Mouse (Mus musculus) CD4-positive, CD25-positive, alpha-beta regulatory T cell, adult 9 weeks (primary cell): ENCODE results near the gene Il2rg. TPM values are rescaled to one million over a fixed set of nuclear protein-coding genes. Genes with fewer than 3 reads are reported as not detected.

Experiments
- polyA plus RNA-seq: library from polyadenylated mRNA; unstranded; fragments of 100-300 nt; shearing (Covaris generic); gene quantifications from one replicate; pipeline ENCODE4 v1.2.1, GENCODE M21; 2017

Gene Il2rg
- 1,663 TPM for polyA plus RNA-seq

DNA sequence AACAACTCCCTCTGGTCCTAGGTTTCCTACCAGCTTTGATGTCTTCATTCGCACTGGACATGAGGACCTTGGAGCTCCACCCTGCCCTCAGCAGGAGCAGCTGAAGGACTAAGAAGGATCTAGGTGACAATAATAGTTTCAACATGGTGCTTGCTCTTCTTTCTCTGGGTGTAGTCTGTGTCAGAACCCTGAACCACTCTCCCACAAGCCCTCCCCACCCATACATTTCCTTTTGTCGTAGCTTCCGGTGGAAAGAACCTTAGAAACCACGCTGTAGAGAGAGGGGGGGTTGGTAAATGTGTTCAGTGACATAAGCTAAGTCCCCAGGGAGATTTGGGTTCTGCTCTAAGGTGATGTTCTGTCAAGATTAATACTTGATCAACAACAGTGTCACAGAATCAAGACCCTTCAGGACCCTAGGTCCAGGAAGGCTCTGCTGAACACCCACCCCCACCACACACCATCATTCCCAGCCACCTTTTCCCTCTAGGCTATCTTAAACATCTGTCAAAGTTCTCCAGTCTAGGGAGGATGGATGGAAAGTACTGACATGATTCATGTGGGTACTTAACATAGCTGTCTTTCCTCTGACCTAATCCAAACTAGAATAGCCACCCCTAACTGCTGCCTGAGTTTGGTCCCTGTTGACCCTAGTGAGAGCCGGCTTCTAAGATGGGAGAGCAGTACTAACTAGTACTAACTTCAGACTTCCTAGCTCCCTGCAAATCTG is at the start of gene Il2rg:
Gene Il2rg (minus strand): TSS at position 231 of the 730 bp plus-strand sequence.

DNA sequence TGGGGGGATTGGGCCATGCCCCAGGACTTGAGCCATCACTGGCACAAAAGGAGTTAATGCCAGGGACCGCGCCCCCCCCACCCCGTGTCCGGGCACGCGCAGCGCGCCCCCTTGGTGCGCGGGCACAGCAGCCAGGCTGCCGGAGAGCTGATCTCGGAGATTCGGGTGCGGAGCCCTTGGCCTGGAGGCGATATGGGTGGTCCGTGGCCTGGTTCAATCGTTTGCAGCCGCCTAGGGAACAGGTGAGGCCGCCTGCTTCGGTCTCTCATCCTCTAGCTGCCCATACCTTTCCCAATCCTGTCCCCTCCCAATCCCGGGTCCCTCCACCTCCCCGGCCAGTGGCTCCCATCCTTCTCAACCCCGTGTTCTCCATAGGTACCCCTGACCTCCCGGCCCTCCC is 31.0 kb upstream of the Il2rg start, which contains the start of gene Nlgn3:
Gene Nlgn3 (plus strand): TSS at position 114 of the 400 bp plus-strand sequence.

DNA sequence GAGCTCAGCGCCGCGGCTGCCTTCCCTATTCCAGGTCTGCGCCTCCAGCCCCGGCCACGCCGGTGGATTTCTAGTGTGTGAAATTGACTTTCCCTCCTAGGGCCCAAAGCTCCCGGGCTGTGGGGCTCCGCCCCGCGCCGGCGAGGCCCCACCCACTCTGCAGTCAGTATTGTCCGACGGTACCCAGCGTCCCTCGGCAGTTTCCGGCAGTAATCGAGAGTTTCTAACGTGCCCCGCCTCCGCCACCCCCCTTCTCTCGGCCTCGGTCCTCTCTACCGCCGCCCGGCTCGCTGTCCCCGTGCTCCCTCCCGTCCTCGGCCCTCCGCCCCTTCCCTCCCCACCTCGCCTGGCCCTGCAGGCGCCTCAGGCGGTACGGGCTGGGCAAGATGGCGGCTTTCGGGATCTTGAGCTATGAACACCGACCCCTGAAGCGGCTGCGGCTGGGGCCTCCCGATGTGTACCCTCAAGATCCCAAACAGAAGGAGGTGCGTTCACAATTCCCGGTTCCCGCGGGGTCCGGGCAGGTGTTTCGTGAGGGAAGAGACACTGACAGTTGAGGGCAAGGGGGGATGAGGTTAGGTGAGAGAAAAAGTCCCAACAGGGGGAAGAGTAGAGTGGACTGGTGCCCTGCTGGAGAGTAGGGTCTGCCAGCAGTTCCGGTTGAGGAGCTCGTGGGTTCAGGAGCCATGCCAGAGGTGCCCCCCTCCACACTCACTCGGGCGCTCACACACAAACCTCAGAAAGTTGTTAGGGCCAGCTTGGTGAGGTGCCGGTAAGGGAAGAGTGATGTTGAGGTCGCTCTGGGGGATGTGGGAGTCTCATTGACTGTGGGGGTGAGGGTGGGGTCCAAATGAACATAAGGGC is 6.1 kb upstream of the Il2rg start, which contains the start of gene Med12:
Gene Med12 (plus strand): TSS at position 156 of the 864 bp plus-strand sequence.

GRCm38 (mm10) chrX:101268755-101269124 is 685 bp upstream of the Il2rg start, which contains the start of gene Gm20489:
Gene Gm20489, minus strand, starts transcription at chrX:101269023.

DNA sequence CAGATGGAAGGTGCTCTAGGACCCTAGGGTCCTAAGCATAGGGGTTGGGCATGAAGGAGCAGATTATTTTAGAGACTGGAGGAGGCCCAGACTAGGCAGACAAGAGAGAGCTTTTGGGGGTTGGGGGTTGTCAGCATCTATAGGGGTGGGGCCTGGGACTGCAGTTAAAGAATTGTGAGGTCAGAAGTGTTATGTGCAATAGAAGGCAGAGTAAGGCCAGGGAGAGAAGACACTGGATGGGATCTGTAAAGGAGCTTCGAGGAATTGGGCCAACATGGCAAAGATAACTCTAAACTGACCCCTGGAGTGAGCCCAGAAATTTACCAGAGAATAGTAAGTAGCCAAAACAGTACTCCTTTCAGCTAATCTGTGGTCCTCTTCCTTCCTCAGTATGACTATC is 4.2 kb downstream of the Il2rg start, which contains the start of gene Gm614:
Gene Gm614 (minus strand): TSS at position 101 of the 400 bp plus-strand sequence.

GRCm38 (mm10) chrX:101253952-101254729 is 13.9 kb downstream of the Il2rg start, which contains the start of gene Foxo4:
Gene Foxo4, plus strand, starts transcription at chrX:101254528.

GRCm38 (mm10) chrX:101221834-101222795 is 45.9 kb downstream of the Il2rg start, which contains the start of gene Snx12:
Gene Snx12, minus strand, starts transcription at chrX:101222563.

Other genes starting within 250 kb of the Il2rg start
- gene Tex11, start 208.6 kb downstream of the Il2rg start, polyA plus RNA-seq: not detected
- 0.60 TPM for gene Slc7a3, start 182.2 kb downstream of the Il2rg start, polyA plus RNA-seq
- gene Snx12, start 45.7 kb downstream of the Il2rg start, polyA plus RNA-seq: 68.7 TPM
- gene Foxo4, start 13.7 kb downstream of the Il2rg start, polyA plus RNA-seq: 2.9 TPM
- 6.9 TPM for gene Gm614, start 4.3 kb downstream of the Il2rg start, polyA plus RNA-seq
- gene Gm20489, start 768 bp upstream of the Il2rg start, polyA plus RNA-seq: not detected
- 102 TPM for gene Med12, start 5.8 kb upstream of the Il2rg start, polyA plus RNA-seq
- 0.06 TPM for gene Nlgn3, start 30.9 kb upstream of the Il2rg start, polyA plus RNA-seq
- gene Gjb1, start 108.1 kb upstream of the Il2rg start, polyA plus RNA-seq: not detected
- 24.1 TPM for gene Zmym3, start 152.6 kb upstream of the Il2rg start, polyA plus RNA-seq
- gene Nono, start 161.1 kb upstream of the Il2rg start, polyA plus RNA-seq: 327 TPM
- gene Itgb1bp2, start 180.8 kb upstream of the Il2rg start, polyA plus RNA-seq: 1.1 TPM